Mouse (Mus musculus) right cerebral cortex, postnatal 25 days (tissue): ENCODE measurements around the gene Vwa5b2.

Experiments used
- DNase-seq: peaks from one replicate; pipeline ENCODE4 v3.0.0; 2022

Gene Vwa5b2

GRCm38 (mm10) chr16:20611357-20612227, 22.3 kb downstream of the Vwa5b2 start, which contains the start of the genes Eef1akmt4, Gm49333 and Alg3:
TSS of gene Eef1akmt4 (plus strand) at chr16:20611593.
TSS of gene Gm49333 (plus strand) at chr16:20611610.
TSS of gene Alg3 (minus strand) at chr16:20611735.
- peak; percentile 79 for DNase-seq

- DNase-seq, result peak; percentile 22
Observed at GRCm38 (mm10) chr16:20619541-20620398, 30.5 kb downstream of the Vwa5b2 start.

- no peak for DNase-seq
Observed at GRCm38 (mm10) chr16:20620399-20620735, 31.1 kb downstream of the Vwa5b2 start.

DNA sequence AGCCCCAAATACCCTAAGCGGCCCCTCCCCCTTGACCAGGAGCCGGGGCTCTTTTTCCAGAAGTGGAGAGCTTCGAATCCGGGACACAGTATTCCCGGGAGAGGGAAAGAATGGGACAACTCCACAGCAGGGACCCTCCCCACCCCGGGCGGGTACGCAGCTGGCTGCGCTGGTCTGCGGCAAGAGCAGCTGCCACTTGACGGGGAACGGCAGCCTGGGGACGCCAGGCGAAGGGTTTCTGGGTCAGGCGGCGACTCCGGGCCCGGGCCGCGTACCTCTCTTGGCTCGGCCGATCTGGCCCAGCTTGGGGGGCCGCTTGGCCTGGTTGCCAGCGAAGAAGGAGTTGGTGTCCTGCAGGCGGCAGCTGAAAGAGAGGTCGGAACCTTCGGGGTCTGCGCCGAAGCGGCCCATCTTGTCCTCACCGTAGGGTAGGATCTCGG, 31.5 kb downstream of the Vwa5b2 start:
- DNase-seq, result peak; percentile 63

GRCm38 (mm10) chr16:20621191-20621990, 32.1 kb downstream of the Vwa5b2 start, which contains the start of gene Camk2n2:
TSS of gene Camk2n2 (minus strand) at chr16:20621287.
- DNase-seq, result peak; percentile 70

DNA sequence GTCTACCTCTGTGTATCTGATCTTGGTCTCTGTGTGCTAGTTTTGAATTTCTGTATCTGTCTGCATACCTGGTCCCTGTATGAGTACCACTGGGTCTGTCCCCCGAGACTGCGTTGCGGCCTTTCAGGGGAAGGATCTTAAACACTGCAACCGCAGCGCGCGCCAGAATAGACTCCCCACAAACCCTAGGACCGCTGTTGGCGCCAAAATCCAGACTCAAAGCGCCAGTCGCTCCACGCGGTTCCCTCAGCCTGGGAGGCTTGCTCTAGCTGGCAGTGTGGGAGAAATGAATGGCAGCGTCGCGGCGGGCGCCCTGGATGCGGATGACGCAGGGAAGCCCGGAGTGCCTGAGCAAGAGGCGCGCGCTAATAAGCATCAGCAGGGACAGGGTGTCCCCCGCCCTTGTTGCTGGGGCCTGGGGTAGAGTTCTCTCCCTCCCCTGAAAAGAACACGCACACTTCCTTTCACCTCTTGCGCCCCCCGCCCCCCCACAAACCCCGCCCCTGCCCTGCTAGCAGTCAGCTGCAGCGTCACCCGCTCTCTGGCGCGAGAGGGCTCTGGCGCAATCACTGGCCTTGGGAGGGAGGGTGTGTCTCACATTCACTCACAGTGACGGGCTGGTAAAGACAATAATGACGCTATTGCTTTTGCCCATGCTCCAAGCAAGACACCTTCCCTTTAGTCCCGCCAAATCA, 32.9 kb downstream of the Vwa5b2 start:
- DNase-seq, result peak; percentile 71

DNA sequence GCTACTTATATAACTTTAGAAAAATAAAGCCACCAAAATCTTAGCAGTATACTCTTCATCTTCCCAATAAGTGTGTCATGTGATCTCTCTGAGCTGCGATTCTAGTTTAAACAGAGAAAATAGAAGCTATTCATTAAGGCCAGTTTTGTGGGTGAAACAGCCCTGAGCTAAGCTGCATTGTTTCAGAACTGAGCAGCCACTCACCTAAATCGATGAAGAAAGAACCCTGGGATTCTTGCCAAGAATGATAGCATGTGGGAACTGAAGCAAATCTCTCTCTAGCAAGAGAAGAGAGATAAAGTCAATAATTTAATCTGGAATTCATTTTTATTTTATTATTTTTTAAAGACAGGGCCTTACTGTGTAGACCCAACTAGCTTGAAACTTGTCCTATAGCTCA, 33.9 kb downstream of the Vwa5b2 start:
- no peak for DNase-seq

DNA sequence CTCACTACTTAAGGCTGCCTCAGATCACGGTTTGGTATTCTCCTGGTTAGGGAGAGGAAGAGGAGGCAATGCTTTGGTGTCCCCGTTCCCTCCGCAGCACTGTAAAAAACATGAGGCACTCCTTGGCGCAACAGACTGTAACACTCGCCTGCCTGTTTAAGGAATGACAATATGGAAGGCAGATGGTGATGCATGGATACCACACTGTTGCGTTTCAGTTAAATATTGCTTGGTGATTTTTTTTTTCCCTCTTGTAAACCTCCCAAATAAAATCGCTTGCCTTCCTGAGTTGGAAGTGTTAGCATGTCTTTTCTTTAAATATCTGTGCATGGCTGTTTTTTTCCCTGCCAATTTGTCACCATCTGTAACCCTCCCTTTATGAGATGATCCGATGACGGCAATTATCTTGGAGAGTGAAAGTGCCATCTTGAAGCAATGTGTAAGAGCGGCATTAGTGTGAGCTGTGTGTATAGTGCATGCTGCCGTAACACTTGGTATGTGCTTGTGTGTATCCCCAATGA, 39.7 kb downstream of the Vwa5b2 start:
- DNase-seq, result peak; percentile 58

GRCm38 (mm10) chr16:20629731-20630634, 40.7 kb downstream of the Vwa5b2 start, which contains the start of gene Ece2:
TSS of gene Ece2 (plus strand) at chr16:20629828.
- DNase-seq, result peak; percentile 31

- DNase-seq, result no peak
Observed at GRCm38 (mm10) chr16:20637410-20637809, 48.1 kb downstream of the Vwa5b2 start.

GRCm38 (mm10) chr16:20638367-20638766, 49.1 kb downstream of the Vwa5b2 start:
- peak; percentile 33 for DNase-seq

DNA sequence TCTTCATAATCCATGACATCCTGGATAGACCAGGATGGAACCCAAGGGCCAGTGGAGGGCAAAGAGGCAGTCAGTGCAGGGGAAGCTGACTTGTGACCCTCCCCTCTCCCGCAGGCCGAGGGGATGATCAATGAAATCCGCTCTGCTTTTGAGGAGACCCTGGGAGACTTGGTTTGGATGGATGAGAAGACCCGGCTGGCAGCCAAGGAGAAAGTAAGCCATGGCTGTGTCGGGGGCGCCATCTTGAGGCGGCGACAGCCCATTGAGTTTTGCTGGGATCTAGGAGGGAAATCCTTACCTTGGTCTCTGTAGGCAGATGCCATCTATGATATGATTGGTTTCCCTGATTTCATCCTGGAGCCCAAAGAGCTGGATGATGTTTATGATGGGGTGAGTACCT, 52.9 kb downstream of the Vwa5b2 start:
- DNase-seq, result peak; percentile 78

- no peak for DNase-seq
Observed at GRCm38 (mm10) chr16:20643911-20644310, 54.6 kb downstream of the Vwa5b2 start.

DNA sequence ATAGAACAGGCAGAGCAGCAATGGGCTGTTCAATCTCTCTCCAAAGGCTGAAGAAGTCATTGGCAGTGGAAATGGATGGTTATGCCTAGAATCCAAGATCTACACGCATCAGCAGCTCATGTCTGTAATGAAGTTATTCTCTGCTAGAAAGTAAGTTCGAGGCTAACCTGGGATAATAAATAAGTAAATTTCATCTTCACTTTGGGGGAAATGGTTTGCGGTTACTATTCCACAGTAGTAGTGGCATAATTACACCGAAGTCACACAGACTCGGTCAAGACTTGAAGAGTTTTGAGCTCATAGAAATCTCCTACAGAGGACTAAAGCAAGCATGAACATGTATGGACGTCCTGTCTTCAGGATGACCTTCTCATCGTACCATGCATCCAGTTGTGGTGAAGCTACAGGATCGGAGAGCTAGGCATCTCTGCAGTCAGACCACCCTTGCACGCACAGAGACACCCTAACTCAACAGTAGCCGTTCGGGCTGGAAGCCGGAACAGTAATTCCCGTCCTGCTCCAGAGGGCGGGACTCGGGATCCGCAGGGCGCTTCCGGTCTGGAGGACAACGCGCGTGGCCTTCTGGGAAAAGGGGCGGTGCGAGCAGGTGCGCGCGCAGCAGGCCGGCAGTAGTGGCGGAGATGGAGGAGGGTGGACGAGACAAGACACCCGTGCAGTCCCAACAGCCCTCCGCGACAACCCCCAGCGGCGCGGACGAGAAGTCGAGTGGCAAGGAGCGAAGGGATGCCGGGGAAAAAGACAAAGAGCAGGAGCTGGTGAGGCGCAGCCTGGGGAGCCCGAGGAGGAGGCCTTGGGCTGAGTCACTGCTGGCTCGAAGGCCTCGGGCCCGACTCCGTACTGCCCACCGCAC, 62.0 kb downstream of the Vwa5b2 start, which contains the start of gene Psmd2:
TSS of gene Psmd2 (plus strand) at position 577 of the 871 bp plus-strand sequence.
- DNase-seq, result peak; percentile 98

DNA sequence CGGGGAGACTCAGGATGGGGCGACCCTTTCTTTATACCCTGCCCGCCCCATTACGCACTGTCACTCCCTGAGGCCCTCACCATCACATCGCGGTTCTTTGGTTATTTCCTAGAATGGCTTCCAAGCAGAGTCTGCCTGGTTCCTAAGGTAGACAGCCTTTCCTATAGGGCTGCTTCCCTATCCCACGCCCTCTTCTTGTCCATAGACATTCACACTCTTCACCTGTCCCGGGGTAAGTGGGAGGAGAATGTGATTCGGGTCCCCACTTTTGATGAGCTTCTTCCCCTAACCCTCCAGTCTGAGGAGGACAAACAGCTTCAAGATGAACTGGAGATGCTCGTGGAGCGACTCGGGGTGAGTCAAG, 62.7 kb downstream of the Vwa5b2 start:
- no peak for DNase-seq

DNA sequence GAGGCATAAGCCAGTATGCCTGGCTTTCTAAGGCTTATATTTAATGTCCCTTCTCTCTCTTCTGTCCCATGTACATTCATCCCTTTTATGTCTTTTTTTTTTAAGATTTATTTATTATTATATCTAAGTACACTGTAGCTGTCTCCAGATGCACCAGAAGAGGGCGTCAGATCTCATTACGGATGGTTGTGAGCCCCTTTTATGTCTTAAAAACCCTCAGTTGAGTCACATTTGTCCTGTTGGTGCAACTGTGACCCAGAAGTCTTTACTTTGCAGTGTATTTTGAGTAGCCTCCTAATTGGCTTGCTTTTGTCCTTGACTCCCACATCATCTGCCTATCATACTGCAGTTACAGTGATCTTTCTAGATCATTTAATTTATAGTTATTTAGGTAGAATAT, 64.0 kb downstream of the Vwa5b2 start:
- no peak for DNase-seq
